Mouse (Mus musculus): Measurements from ENCODE around the gene Prm1.

GRCm38 (mm10) chr16:10777579-10778160 lies 28.0 kb downstream of the Prm1 start:
- no peak for TF ChIP-seq CTCF (IDR thresholded peaks at IDR 0.05; ENCODE audit: borderline replicate concordance, insufficient read depth, low read length)
- TF ChIP-seq POLR2A (IDR thresholded peaks at IDR 0.05; ENCODE audit: low read depth, low read length), result no peak
